In the genomic region with DNA sequence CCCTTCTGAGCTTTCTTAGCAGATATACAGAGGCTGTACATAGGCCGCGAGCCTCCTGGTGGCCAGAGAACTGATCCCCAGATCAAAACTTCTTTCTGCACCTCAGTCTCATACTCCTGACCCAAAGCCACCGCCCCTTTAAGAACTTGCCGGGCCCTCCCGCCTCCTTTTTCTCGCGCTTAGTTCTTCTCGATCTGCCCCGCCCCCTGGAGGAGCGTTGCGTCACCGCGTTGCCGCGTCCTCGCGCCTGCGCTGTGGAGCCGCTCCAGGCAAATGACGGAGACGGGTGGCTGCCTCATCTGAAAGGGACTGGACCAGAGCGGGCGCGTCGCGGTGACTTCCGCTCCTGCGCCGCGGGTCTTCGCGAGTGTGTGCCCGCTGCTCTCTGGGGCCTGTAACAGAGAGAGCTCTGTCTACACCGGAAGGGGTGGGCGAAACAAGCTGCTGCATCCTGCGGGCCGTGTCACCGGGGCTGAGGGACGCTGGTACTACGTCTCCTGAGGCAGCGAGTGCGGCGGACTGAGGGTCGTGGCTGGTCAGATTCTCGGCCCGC, we compare ENCODE assay signal across 8 mouse cellular contexts. TPM values are rescaled to one million over a fixed set of nuclear protein-coding genes. Genes with fewer than 3 reads are reported as not detected.
DNase-seq lines count a peak whose midpoint lies in the region; ATAC-seq lines count a peak whose summit lies in the region.

A gene (plus strand): TSS at position 248 of the 553 bp plus-strand sequence.

- peak within 1 kb of the TSS; percentile 84 for H3K4me2 ChIP-seq in forebrain, embryonic 14.5 days (ENCODE audit: low read length)
- peak within 1 kb of the TSS; percentile 94 for H3K4me2 ChIP-seq in neural tube, embryonic 15.5 days

- H3K4me3 ChIP-seq in forebrain, embryonic 14.5 days (ENCODE audit: low read depth, low read length): peak within 1 kb of the TSS; percentile 59
- H3K4me3 ChIP-seq in neural tube, embryonic 15.5 days (replicated peaks): peak within 1 kb of the TSS; percentile 68

- ATAC-seq in forebrain, embryonic 14.5 days: peak; percentile 99
- peak; percentile 98 for ATAC-seq in neural tube, embryonic 15.5 days (ENCODE audit: low FRiP score)

- under 1% methylated on average over 46 of the region's 46 CpGs for WGBS in forebrain, embryonic 14.5 days
- under 1% methylated on average over 46 of the region's 46 CpGs for WGBS in neural tube, embryonic 15.5 days

- peaks cover 17% of the 10 kb centered on the region for H3K36me3 ChIP-seq in forebrain, embryonic 14.5 days (ENCODE audit: control insufficient read depth, insufficient read depth, low read length)
- peaks cover 28% of the 10 kb centered on the region for H3K36me3 ChIP-seq in neural tube, embryonic 15.5 days

- peak within 1 kb of the TSS; percentile 94 for H3K27ac ChIP-seq in forebrain, embryonic 14.5 days (ENCODE audit: low read depth, low read length)
- H3K27ac ChIP-seq in neural tube, embryonic 15.5 days (replicated peaks): peak within 1 kb of the TSS; percentile 98

- H3K9me3 ChIP-seq in forebrain, embryonic 14.5 days (replicated peaks; ENCODE audit: control insufficient read depth, low read length): no peaks in the 10 kb centered on the region
- no peaks in the 10 kb centered on the region for H3K9me3 ChIP-seq in neural tube, embryonic 15.5 days (replicated peaks)

- peak within 1 kb of the TSS; percentile 83 for H3K9ac ChIP-seq in forebrain, embryonic 14.5 days (ENCODE audit: low read length)
- H3K9ac ChIP-seq in neural tube, embryonic 15.5 days (replicated peaks): peak within 1 kb of the TSS; percentile 85

- peaks cover 11% of the 10 kb centered on the region for H3K4me1 ChIP-seq in forebrain, embryonic 14.5 days (ENCODE audit: control insufficient read depth, insufficient read depth, low read length)
- H3K4me1 ChIP-seq in neural tube, embryonic 15.5 days: peaks cover 15% of the 10 kb centered on the region

- no peaks in the 10 kb centered on the region for H3K27me3 ChIP-seq in forebrain, embryonic 14.5 days (replicated peaks; ENCODE audit: control insufficient read depth, insufficient read depth, low read length)
- H3K27me3 ChIP-seq in neural tube, embryonic 15.5 days (replicated peaks): no peaks in the 10 kb centered on the region

- peak; percentile 99 for DNase-seq in ES-CJ7 (ENCODE audit: low read depth, low spot score)
- DNase-seq in cerebellum, adult 11 months: peak; percentile 98
- peak; percentile 99 for DNase-seq in forebrain, embryonic 14.5 days (ENCODE audit: low spot score)
- peak; percentile 99 to 100 for DNase-seq in heart, postnatal 14 days
- DNase-seq in layer of hippocampus, adult 11-12 months (ENCODE audit: low spot score): peak; percentile 99
- DNase-seq in lung, adult 18-20 months: peak; percentile 99
- peak; percentile 98 for DNase-seq in testis, postnatal 14 days (ENCODE audit: low spot score)

- intact Hi-C loops in heart, postnatal 14 days (cut with DNase I): loop anchor here (1.0 to 5.0 kb wide), 2 partner anchors 103 to 176 kb away; no protein-coding TSS in a partner anchor

RNA-seq across cellular contexts. Expression of the gene that starts here (rescaled TPM):
- 4.7 and 5.5 TPM in 2 replicates for polyA plus RNA-seq in forebrain, embryonic 14.5 days (2014; fragmentation: Nextera tagmentation; extraction: Ambion mirVana)
- total RNA-seq in heart, postnatal 14 days (2021): 1 to 10 TPM; 4.4 to 6.2 TPM
- polyA plus RNA-seq in neural tube, embryonic 15.5 days (2015; fragmentation: Nextera tagmentation; extraction: Ambion mirVana): 7.6 and 7.8 TPM in 2 replicates

Comparison
In these comparisons a context has a peak if more than half of its experiments do, and no peak if none do; other contexts are left out.
1. Peak in every context shown above with its lines: DNase-seq, ATAC-seq, H3K4me3 ChIP-seq and H3K27ac ChIP-seq.